Mouse (Mus musculus) heart, embryonic 10.5 days (tissue): ENCODE results near the gene Minar1. TPM values are rescaled to one million over a fixed set of nuclear protein-coding genes. Genes with fewer than 3 reads are reported as not detected.

Source experiments
- DNase-seq: peaks from one replicate; pipeline ENCODE4 v3.0.0-alpha.2; 2017; ENCODE audit warnings: low spot score
- H3K27ac ChIP-seq: fragments of 300-500 bp; sonication (generic); 2 replicates; pipeline ENCODE4 v1.5.1; 2016; ENCODE audit warnings: mild to moderate bottlenecking
- H3K27me3 ChIP-seq: fragments of 300-500 bp; sonication (generic); 2 replicates; pipeline ENCODE4 v1.6.1; 2016; ENCODE audit warnings: mild to moderate bottlenecking; ENCODE audit not compliant: poor library complexity, insufficient read depth, severe bottlenecking
- H3K36me3 ChIP-seq: fragments of 300-500 bp; sonication (generic); 2 replicates; pipeline ENCODE4 v1.6.1; 2016; ENCODE audit warnings: mild to moderate bottlenecking, moderate library complexity
- H3K4me1 ChIP-seq: fragments of 300-500 bp; sonication (generic); 2 replicates; pipeline ENCODE4 v1.6.1; 2016; ENCODE audit warnings: mild to moderate bottlenecking
- H3K4me3 ChIP-seq: fragments of 300-500 bp; sonication (generic); 2 replicates; pipeline ENCODE4 v1.5.1; 2016; ENCODE audit warnings: mild to moderate bottlenecking, moderate library complexity
- H3K9me3 ChIP-seq: fragments of 300-500 bp; sonication (generic); 2 replicates; pipeline ENCODE4 v1.6.1; 2016; ENCODE audit warnings: mild to moderate bottlenecking, moderate library complexity
- WGBS: fragments of 180-500 bp; shearing (Covaris S2); methylation state at CpG from one replicate; pipeline ENCODE4 v1.1.7; 2016; 5-methylcytosine and 5-hydroxymethylcytosine counted together
- polyA plus RNA-seq: library from polyadenylated mRNA; unstranded; fragments of >200 nt; fragmentation: Nextera tagmentation; extraction: Ambion mirVana; gene quantifications from 2 replicates; pipeline ENCODE4 v1.2.1, GENCODE M21; 2016

Gene Minar1
- polyA plus RNA-seq, 1 experiment from 2014 or later = 0.36 TPM

DNA sequence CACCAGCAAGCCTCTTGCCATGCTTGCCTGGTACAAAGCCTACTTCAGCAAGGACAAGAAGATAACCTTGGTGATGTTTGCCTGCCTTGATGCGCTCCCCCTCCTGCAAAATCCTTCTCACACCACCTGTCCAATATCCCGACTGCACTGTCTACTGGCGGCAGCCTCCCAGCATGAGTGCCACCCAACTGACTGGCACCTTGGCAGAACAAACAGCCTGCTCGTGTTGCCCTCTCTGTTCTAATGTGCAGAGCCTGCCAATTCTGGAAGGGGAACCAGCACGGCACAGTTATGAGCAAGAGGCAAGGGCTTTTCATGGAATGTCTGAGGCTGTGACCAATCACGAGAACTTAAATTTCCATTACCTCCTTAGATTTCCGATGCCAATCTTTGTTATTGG, 22.2 kb downstream of the Minar1 start:
- 85% methylated on average over 7 of the region's 7 CpGs for WGBS
- peaks cover 8% of the 10 kb centered on the region; the same call in 1 of the 2 replicates for H3K4me1 ChIP-seq
- H3K9me3 ChIP-seq = no peaks in the 10 kb centered on the region
- no peaks in the 10 kb centered on the region for H3K36me3 ChIP-seq
- no peak overlapping the region for H3K4me3 ChIP-seq
- DNase-seq = no peak
- H3K27me3 ChIP-seq = 0 out of 2 replicates have a peak, but pooled peaks cover 3% of the 10 kb centered on the region
- no peak overlapping the region for H3K27ac ChIP-seq

DNA sequence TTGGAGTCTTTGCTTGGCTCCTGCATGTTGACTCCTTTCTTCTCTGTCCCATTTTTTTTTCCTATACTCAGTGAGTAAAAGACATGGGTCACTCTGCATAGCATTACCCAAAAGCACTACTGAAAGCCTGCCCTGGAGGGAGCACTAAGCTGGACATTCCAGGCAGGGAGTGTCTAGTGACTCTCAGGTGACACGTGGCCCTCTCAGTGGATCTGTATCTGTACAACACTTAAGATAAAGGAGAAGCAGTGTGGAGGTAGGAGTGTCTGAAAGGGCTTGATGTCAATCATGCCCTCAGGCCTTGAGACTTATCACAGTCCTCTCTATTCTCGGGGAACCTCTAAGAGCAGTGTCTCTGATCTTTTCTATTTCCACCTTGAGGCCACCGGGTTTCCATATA, 25.9 kb downstream of the Minar1 start:
- H3K4me1 ChIP-seq = peaks cover 8% of the 10 kb centered on the region; the same call in 1 of the 2 replicates
- 39% methylated on average over 3 of the region's 3 CpGs for WGBS
- no peak overlapping the region for H3K27ac ChIP-seq
- H3K27me3 ChIP-seq = 0 out of 2 replicates have a peak, but pooled peaks cover 3% of the 10 kb centered on the region
- no peak overlapping the region for H3K4me3 ChIP-seq
- H3K36me3 ChIP-seq = no peaks in the 10 kb centered on the region
- no peaks in the 10 kb centered on the region for H3K9me3 ChIP-seq
- DNase-seq = no peak

DNA sequence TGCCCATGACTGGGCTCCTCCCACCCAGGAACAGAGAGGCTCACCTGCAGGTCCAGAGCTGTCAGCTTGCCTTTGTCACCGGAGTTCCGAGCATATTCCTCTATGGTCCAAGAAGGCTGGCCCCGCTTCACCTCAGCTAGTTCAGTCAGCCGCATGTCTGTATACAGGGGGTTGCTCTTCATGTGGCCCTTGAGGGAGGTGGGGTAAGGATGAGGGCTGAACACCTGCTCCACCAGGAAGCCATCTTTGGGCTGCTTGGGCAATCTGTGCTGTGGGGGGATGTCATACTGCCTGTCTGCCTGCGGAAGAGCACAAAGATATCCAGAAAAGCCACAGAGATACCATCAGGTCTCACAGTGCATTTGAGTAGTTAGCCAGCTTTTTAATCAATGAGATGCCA, 26.5 kb downstream of the Minar1 start:
- 0 out of 2 replicates have a peak, but pooled peaks cover 3% of the 10 kb centered on the region for H3K27me3 ChIP-seq
- no peak overlapping the region for H3K4me3 ChIP-seq
- 84% methylated on average over 5 of the region's 5 CpGs for WGBS
- H3K36me3 ChIP-seq = no peaks in the 10 kb centered on the region
- no peak for DNase-seq
- H3K9me3 ChIP-seq = no peaks in the 10 kb centered on the region
- no peak overlapping the region for H3K27ac ChIP-seq
- H3K4me1 ChIP-seq = peaks cover 8% of the 10 kb centered on the region; the same call in 1 of the 2 replicates

DNA sequence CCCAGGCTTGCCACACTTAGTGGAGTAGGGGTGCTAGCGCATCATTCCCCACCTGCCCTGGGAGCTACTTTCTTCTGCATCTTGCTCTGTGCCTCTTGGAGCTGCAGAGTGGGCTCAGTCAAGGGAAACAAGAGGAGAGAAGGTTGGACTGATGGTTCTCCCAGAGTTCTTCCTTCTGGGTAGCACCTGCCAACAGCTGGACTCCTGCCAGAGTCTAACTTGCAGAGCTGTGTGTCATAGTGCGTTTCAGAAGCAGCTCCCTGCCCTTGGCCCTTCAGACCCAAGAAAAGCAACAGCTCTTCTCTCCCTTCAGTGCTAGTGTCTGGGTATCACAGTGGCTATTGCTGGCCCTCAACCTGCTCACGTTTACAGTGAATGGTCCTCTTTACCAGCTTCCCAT, 30.5 kb downstream of the Minar1 start:
- no peak for DNase-seq
- Histone ChIP-seq H3K27ac (no peak overlapping the region), H3K36me3 (no peaks in the 10 kb centered on the region), H3K27me3 (no peaks in the 10 kb centered on the region), H3K4me3 (no peak overlapping the region), H3K9me3 (no peaks in the 10 kb centered on the region), H3K4me1 (peaks cover 6% of the 10 kb centered on the region; the same call in 1 of the 2 replicates)
- 71% methylated on average over 3 of the region's 3 CpGs for WGBS

DNA sequence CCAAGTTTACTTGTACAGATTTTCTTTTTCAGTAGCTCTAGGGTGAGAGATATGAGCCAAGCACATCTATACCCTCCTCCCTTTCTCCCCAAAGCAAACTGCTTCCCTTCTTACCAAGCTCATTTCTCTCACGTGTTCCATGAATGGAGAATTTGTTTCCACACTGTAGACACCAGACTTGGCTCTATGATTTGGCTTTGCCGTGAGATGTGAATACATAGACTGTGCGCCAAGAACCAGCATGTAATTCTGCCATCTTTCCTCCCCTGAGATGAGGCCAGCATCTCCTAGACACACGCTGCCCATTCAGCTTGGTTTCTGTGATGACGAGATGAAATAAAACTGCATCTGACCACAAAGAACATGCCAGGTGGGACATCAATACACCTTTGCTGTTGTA, 44.5 kb downstream of the Minar1 start:
- DNase-seq = no peak
- WGBS = 82% methylated on average over 5 of the region's 5 CpGs
- H3K4me3 ChIP-seq = no peak overlapping the region
- no peaks in the 10 kb centered on the region for H3K4me1 ChIP-seq
- no peak overlapping the region for H3K27ac ChIP-seq
- no peaks in the 10 kb centered on the region for H3K9me3 ChIP-seq
- H3K36me3 ChIP-seq = no peaks in the 10 kb centered on the region
- no peaks in the 10 kb centered on the region for H3K27me3 ChIP-seq

DNA sequence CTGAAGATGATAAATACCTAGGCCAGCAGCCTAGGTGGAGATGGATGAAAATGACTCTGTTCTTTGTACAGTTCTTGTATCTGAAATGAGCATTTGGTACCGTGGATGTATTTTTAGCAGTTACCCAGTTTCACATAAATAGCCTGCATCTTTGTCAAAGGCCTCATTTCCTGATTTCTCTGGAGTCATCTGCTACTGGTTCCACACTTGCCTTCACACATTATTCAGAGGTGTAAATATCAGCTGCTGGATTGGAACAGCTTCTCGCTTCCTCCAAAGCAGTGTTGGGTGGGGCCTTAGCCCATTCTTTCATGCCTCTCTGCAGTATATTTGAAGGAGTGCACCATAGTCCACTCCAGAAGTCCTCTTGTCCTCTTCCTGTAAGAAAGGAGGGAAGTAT, 70.3 kb downstream of the Minar1 start:
- Histone ChIP-seq H3K4me3 (no peak overlapping the region), H3K36me3 (no peaks in the 10 kb centered on the region), H3K27ac (no peak overlapping the region), H3K27me3 (no peaks in the 10 kb centered on the region), H3K4me1 (no peaks in the 10 kb centered on the region), H3K9me3 (no peaks in the 10 kb centered on the region)
- DNase-seq = no peak
- WGBS = 74% methylated on average over 2 of the region's 2 CpGs

Other genes starting within 250 kb of the Minar1 start
- 64.7 and 64.9 TPM in 2 replicates for gene Tmed3, start 81.9 kb upstream of the Minar1 start, polyA plus RNA-seq
- gene Ankrd34c, start 115.3 kb upstream of the Minar1 start, polyA plus RNA-seq = not detected in 2 replicates